Mouse (Mus musculus): Measurements from ENCODE around the gene Borcs8. TPM values are rescaled to one million over a fixed set of nuclear protein-coding genes. Genes with fewer than 3 reads are reported as not detected.

Borcs8 gene
- polyA plus RNA-seq, 1 experiment from 2014 or later = 56.1 TPM

GRCm38 (mm10) chr8:70136591-70136990 is 2.7 kb upstream of the Borcs8 start:
- no peak for ATAC-seq (ENCODE audit: insufficient number of reproducible peaks, insufficient read depth, low FRiP score, low TSS enrichment, low read depth)
- Histone ChIP-seq H3K27ac (no peak overlapping the region), H3K4me3 (no peak overlapping the region), H3K4me2 (no peak overlapping the region), H3K9me3 (no peaks in the 10 kb centered on the region), H3K4me1 (peaks cover 24% of the 10 kb centered on the region), H3K27me3 (no peaks in the 10 kb centered on the region), H3K36me3 (peaks cover 52% of the 10 kb centered on the region), H3K9ac (no peak overlapping the region)
- 86% methylated on average over 4 of the region's 4 CpGs for WGBS

- H3K9ac ChIP-seq = peak overlapping the region; percentile 80
- peak overlapping the region; percentile 87 for H3K4me2 ChIP-seq
- no peaks in the 10 kb centered on the region for H3K9me3 ChIP-seq
- 77% methylated on average over 4 of the region's 4 CpGs for WGBS
- peaks cover 20% of the 10 kb centered on the region for H3K4me1 ChIP-seq
- no peak for ATAC-seq (ENCODE audit: insufficient number of reproducible peaks, insufficient read depth, low FRiP score, low TSS enrichment, low read depth)
- H3K4me3 ChIP-seq = peak overlapping the region; percentile 81
- peaks cover 55% of the 10 kb centered on the region for H3K36me3 ChIP-seq
- H3K27ac ChIP-seq = no peak overlapping the region
- no peaks in the 10 kb centered on the region for H3K27me3 ChIP-seq
These were observed 1.4 kb upstream of the Borcs8 start for GRCm38 (mm10) chr8:70137890-70138289.

GRCm38 (mm10) chr8:70139981-70140380 is 682 bp downstream of the Borcs8 start:
- Histone ChIP-seq H3K27ac (peak overlapping the region; percentile 87), H3K36me3 (peaks cover 50% of the 10 kb centered on the region), H3K27me3 (no peaks in the 10 kb centered on the region), H3K9me3 (no peaks in the 10 kb centered on the region), H3K4me3 (peak overlapping the region; percentile 81), H3K9ac (peak overlapping the region; percentile 87), H3K4me1 (peaks cover 20% of the 10 kb centered on the region), H3K4me2 (peak overlapping the region; percentile 87)
- WGBS = 11% methylated on average over 9 of the region's 9 CpGs
- no peak for ATAC-seq (ENCODE audit: insufficient number of reproducible peaks, insufficient read depth, low FRiP score, low TSS enrichment, low read depth)

- H3K36me3 ChIP-seq = peaks cover 38% of the 10 kb centered on the region
- peaks cover 9% of the 10 kb centered on the region for H3K4me1 ChIP-seq
- ATAC-seq (ENCODE audit: insufficient number of reproducible peaks, insufficient read depth, low FRiP score, low TSS enrichment, low read depth) = no peak
- H3K4me3 ChIP-seq = no peak overlapping the region
- WGBS = 88% methylated on average over 7 of the region's 7 CpGs
- H3K4me2 ChIP-seq = no peak overlapping the region
- no peaks in the 10 kb centered on the region for H3K9me3 ChIP-seq
- peaks cover 10% of the 10 kb centered on the region for H3K27me3 ChIP-seq
- no peak overlapping the region for H3K27ac ChIP-seq
- no peak overlapping the region for H3K9ac ChIP-seq
These were observed 8.6 kb downstream of the Borcs8 start for GRCm38 (mm10) chr8:70147678-70148607.

GRCm38 (mm10) chr8:70150158-70150557 is 10.9 kb downstream of the Borcs8 start:
- Histone ChIP-seq H3K27me3 (peaks cover 15% of the 10 kb centered on the region), H3K36me3 (peaks cover 22% of the 10 kb centered on the region)

GRCm38 (mm10) chr8:70152537-70153257 is 13.4 kb downstream of the Borcs8 start:
- Histone ChIP-seq H3K27me3 (peaks cover 25% of the 10 kb centered on the region), H3K9me3 (no peaks in the 10 kb centered on the region), H3K27ac (no peak overlapping the region), H3K9ac (no peak overlapping the region), H3K4me2 (peak overlapping the region; percentile 38), H3K36me3 (no peaks in the 10 kb centered on the region), H3K4me3 (no peak overlapping the region), H3K4me1 (peaks cover 9% of the 10 kb centered on the region)
- ATAC-seq (ENCODE audit: insufficient number of reproducible peaks, insufficient read depth, low FRiP score, low TSS enrichment, low read depth) = peak; percentile 86
- whole genome bisulfite sequencing = 15% methylated on average over 21 of the region's 22 CpGs

More at GRCm38 (mm10) chr8:70150158-70150557, 10.9 kb downstream of the Borcs8 start:
- Histone ChIP-seq H3K4me1 (peaks cover 9% of the 10 kb centered on the region), H3K4me2 (peak overlapping the region; percentile 36), H3K9me3 (no peaks in the 10 kb centered on the region), H3K27ac (no peak overlapping the region), H3K9ac (peak overlapping the region; percentile 58), H3K4me3 (no peak overlapping the region)
- 0 out of 2 replicates have a peak, but pooled peaks have one; percentile 43 for ATAC-seq (ENCODE audit: insufficient number of reproducible peaks, insufficient read depth, low FRiP score, low TSS enrichment, low read depth)
- 16% methylated on average over 13 of the region's 13 CpGs for WGBS

- H3K9ac ChIP-seq = 0 out of 2 replicates have a peak overlapping the region, but pooled peaks have one; percentile 27
- peaks cover 15% of the 10 kb centered on the region for H3K27me3 ChIP-seq
- no peak overlapping the region for H3K27ac ChIP-seq
- H3K4me3 ChIP-seq = no peak overlapping the region
- no peak for ATAC-seq (ENCODE audit: insufficient number of reproducible peaks, insufficient read depth, low FRiP score, low TSS enrichment, low read depth)
- no peaks in the 10 kb centered on the region for H3K9me3 ChIP-seq
- no peak overlapping the region for H3K4me2 ChIP-seq
- peaks cover 11% of the 10 kb centered on the region; the same call in 1 of the 2 replicates for H3K4me1 ChIP-seq
- no peaks in the 10 kb centered on the region for H3K36me3 ChIP-seq
- 91% methylated on average over 1 of the region's 1 CpGs for WGBS
These were observed 18.0 kb downstream of the Borcs8 start for GRCm38 (mm10) chr8:70157240-70157800.

GRCm38 (mm10) chr8:70158069-70158853 is 19.0 kb downstream of the Borcs8 start:
- 10% methylated on average over 38 of the region's 40 CpGs for WGBS
- ATAC-seq (ENCODE audit: insufficient number of reproducible peaks, insufficient read depth, low FRiP score, low TSS enrichment, low read depth) = peak; percentile 77
- Histone ChIP-seq H3K36me3 (no peaks in the 10 kb centered on the region), H3K4me1 (peaks cover 8% of the 10 kb centered on the region; the same call in 1 of the 2 replicates), H3K27ac (no peak overlapping the region), H3K9ac (peak overlapping the region; percentile 61), H3K4me2 (peak overlapping the region; percentile 81), H3K4me3 (peak overlapping the region; percentile 46), H3K9me3 (no peaks in the 10 kb centered on the region), H3K27me3 (peaks cover 12% of the 10 kb centered on the region)

- no peak for ATAC-seq (ENCODE audit: insufficient number of reproducible peaks, insufficient read depth, low FRiP score, low TSS enrichment, low read depth)
- Histone ChIP-seq H3K36me3 (no peaks in the 10 kb centered on the region), H3K9me3 (no peaks in the 10 kb centered on the region), H3K9ac (no peak overlapping the region; the same call in 1 of the 2 replicates), H3K27ac (no peak overlapping the region), H3K4me3 (no peak overlapping the region), H3K4me1 (peaks cover 8% of the 10 kb centered on the region; the same call in 1 of the 2 replicates), H3K27me3 (peaks cover 16% of the 10 kb centered on the region), H3K4me2 (0 out of 2 replicates have a peak overlapping the region, but pooled peaks have one; percentile 81)
- WGBS = 87% methylated on average over 4 of the region's 4 CpGs
These were observed 19.9 kb downstream of the Borcs8 start for GRCm38 (mm10) chr8:70159211-70159610.

GRCm38 (mm10) chr8:70160015-70160414 is 20.7 kb downstream of the Borcs8 start:
- Histone ChIP-seq H3K36me3 (no peaks in the 10 kb centered on the region), H3K9me3 (no peaks in the 10 kb centered on the region), H3K4me1 (peaks cover 8% of the 10 kb centered on the region; the same call in 1 of the 2 replicates), H3K4me3 (no peak overlapping the region), H3K9ac (no peak overlapping the region), H3K27me3 (peaks cover 23% of the 10 kb centered on the region), H3K4me2 (no peak overlapping the region), H3K27ac (no peak overlapping the region)
- 53% methylated on average over 13 of the region's 13 CpGs for WGBS
- no peak for ATAC-seq (ENCODE audit: insufficient number of reproducible peaks, insufficient read depth, low FRiP score, low TSS enrichment, low read depth)

Measured in embryonic facial prominence, embryonic 13.5 days (tissue).